Mouse (Mus musculus) heart, embryonic 14.5 days (tissue): ENCODE measurements around the gene Higd1c. TPM values are rescaled to one million over a fixed set of nuclear protein-coding genes. Genes with fewer than 3 reads are reported as not detected.

Experiments
- ATAC-seq: fragments of 200-750 bp; cut with Nextera tagmentation; 2 replicates; pipeline ENCODE4 v1.8.0; 2017; ENCODE audit warnings: low read depth, moderate TSS enrichment; ENCODE audit not compliant: insufficient number of reproducible peaks, insufficient read depth, low FRiP score
- H3K27ac ChIP-seq, 2 experiments: fragments of 200-500 bp in 1 of 2; fragments of 300-500 bp in 1 of 2; sonication (generic) in 1 of 2; replicated peaks in 1 of 2; 2 replicates each; pipeline ENCODE4 v1.5.1; 2012 to 2014; ENCODE audit warnings: low read depth in 2 of 2, low read length in 2 of 2, control low read depth in 1 of 2, mild to moderate bottlenecking in 1 of 2, mixed read lengths in 1 of 2; ENCODE audit not compliant: control insufficient read depth in 1 of 2, insufficient read depth in 1 of 2
- H3K27me3 ChIP-seq: fragments of 300-500 bp; sonication (generic); 2 replicates; pipeline ENCODE4 v1.6.1; 2014; ENCODE audit warnings: mild to moderate bottlenecking, low read length, control low read depth; ENCODE audit not compliant: control insufficient read depth, insufficient read depth
- H3K36me3 ChIP-seq: fragments of 300-500 bp; sonication (generic); 2 replicates; pipeline ENCODE4 v1.6.1; 2014; ENCODE audit warnings: mild to moderate bottlenecking, control low read depth, low read length, mixed read lengths; ENCODE audit not compliant: control insufficient read depth, insufficient read depth
- H3K4me1 ChIP-seq, 2 experiments: fragments of 200-500 bp in 1 of 2; fragments of 300-500 bp in 1 of 2; sonication (generic) in 1 of 2; 2 replicates each; pipeline ENCODE4 v1.6.1; 2012 to 2014; ENCODE audit warnings: low read length in 2 of 2, control low read depth in 1 of 2, mixed read lengths in 1 of 2; ENCODE audit not compliant: control insufficient read depth in 2 of 2, insufficient read depth in 2 of 2
- H3K4me2 ChIP-seq: fragments of 300-500 bp; sonication (generic); 2 replicates; pipeline ENCODE4 v1.6.1; 2014; ENCODE audit warnings: mild to moderate bottlenecking, low read length
- H3K4me3 ChIP-seq, 2 experiments: fragments of 200-500 bp in 1 of 2; fragments of 300-500 bp in 1 of 2; sonication (generic) in 1 of 2; 2 replicates each; pipeline ENCODE4 v1.5.1; 2012 to 2014; ENCODE audit warnings: low read length in 2 of 2, mild to moderate bottlenecking in 2 of 2, control low read depth in 1 of 2, low read depth in 1 of 2, moderate library complexity in 1 of 2; ENCODE audit not compliant: control insufficient read depth in 1 of 2, insufficient read depth in 1 of 2
- H3K9ac ChIP-seq: fragments of 300-500 bp; sonication (generic); 2 replicates; pipeline ENCODE4 v1.6.1; 2014; ENCODE audit warnings: mild to moderate bottlenecking, low read length
- H3K9me3 ChIP-seq: fragments of 300-500 bp; sonication (generic); 2 replicates; pipeline ENCODE4 v1.6.1; 2016; ENCODE audit warnings: low read length, control low read depth; ENCODE audit not compliant: control insufficient read depth
- WGBS: fragments of 180-500 bp; shearing (Covaris S2); extraction: QIAGEN DNeasy Blood & Tissue Kit; methylation state at CpG from one replicate; pipeline ENCODE4 v1.1.7; 2014; 5-methylcytosine and 5-hydroxymethylcytosine counted together
- polyA plus RNA-seq: library from polyadenylated mRNA; unstranded; fragments of >200 nt; fragmentation: Nextera tagmentation; extraction: Ambion mirVana; gene quantifications from 2 replicates; pipeline ENCODE4 v1.2.1, GENCODE M21; 2014

The Higd1c gene
- polyA plus RNA-seq, 1 experiment from 2014 or later = not detected

- Histone ChIP-seq H3K4me2 (no peak overlapping the region), H3K4me1 (peaks cover 0 to 1% of the 10 kb centered on the region in 2 experiments; a peak in 1 of 4 replicates), H3K27ac (no peak overlapping the region), H3K36me3 (peaks cover 99% of the 10 kb centered on the region), H3K4me3 (no peak overlapping the region), H3K27me3 (no peaks in the 10 kb centered on the region), H3K9me3 (no peaks in the 10 kb centered on the region), H3K9ac (no peak overlapping the region)
- no peak for ATAC-seq
- WGBS = 80% methylated on average over 16 of the region's 16 CpGs
Measured at GRCm38 (mm10) chr15:100400592-100401250, 36.4 kb downstream of the Higd1c start.

- H3K4me3 ChIP-seq = no peak overlapping the region
- WGBS = 93% methylated on average over 4 of the region's 4 CpGs
- ATAC-seq = no peak
- no peak overlapping the region for H3K9ac ChIP-seq
- H3K36me3 ChIP-seq = peaks cover 95% of the 10 kb centered on the region
- H3K4me1 ChIP-seq = peaks cover 0 to 4% of the 10 kb centered on the region in 2 experiments; a peak in 1 of 4 replicates
- H3K27ac ChIP-seq = no peak overlapping the region
- no peak overlapping the region for H3K4me2 ChIP-seq
- H3K27me3 ChIP-seq = no peaks in the 10 kb centered on the region
- no peaks in the 10 kb centered on the region for H3K9me3 ChIP-seq
Measured at GRCm38 (mm10) chr15:100401811-100402210, 37.5 kb downstream of the Higd1c start.

- Histone ChIP-seq H3K27me3 (no peaks in the 10 kb centered on the region), H3K4me2 (no peak overlapping the region), H3K9me3 (no peaks in the 10 kb centered on the region), H3K9ac (no peak overlapping the region), H3K36me3 (peaks cover 94% of the 10 kb centered on the region), H3K4me1 (peaks cover 0 to 4% of the 10 kb centered on the region in 2 experiments; a peak in 1 of 4 replicates), H3K27ac (no peak overlapping the region), H3K4me3 (no peak overlapping the region)
- WGBS = 85% methylated on average over 14 of the region's 14 CpGs
- ATAC-seq = no peak
Measured at GRCm38 (mm10) chr15:100402347-100402746, 38.0 kb downstream of the Higd1c start.

- no peak for ATAC-seq
Measured at GRCm38 (mm10) chr15:100402798-100403197, 38.5 kb downstream of the Higd1c start.

GRCm38 (mm10) chr15:100403318-100404000 lies 39.1 kb downstream of the Higd1c start:
- H3K27me3 ChIP-seq = no peaks in the 10 kb centered on the region
- no peak for ATAC-seq
- H3K9ac ChIP-seq = no peak overlapping the region
- no peaks in the 10 kb centered on the region for H3K9me3 ChIP-seq
- peaks cover 0 to 4% of the 10 kb centered on the region in 2 experiments; a peak in 1 of 4 replicates for H3K4me1 ChIP-seq
- H3K36me3 ChIP-seq = peaks cover 92% of the 10 kb centered on the region
- 94% methylated on average over 16 of the region's 16 CpGs for WGBS
- no peak overlapping the region for H3K27ac ChIP-seq
- no peak overlapping the region for H3K4me3 ChIP-seq
- H3K4me2 ChIP-seq = no peak overlapping the region

More at GRCm38 (mm10) chr15:100402798-100403197, 38.5 kb downstream of the Higd1c start:
- Histone ChIP-seq H3K36me3 (peaks cover 94% of the 10 kb centered on the region), H3K4me1 (peaks cover 0 to 4% of the 10 kb centered on the region in 2 experiments; a peak in 1 of 4 replicates), H3K27me3 (no peaks in the 10 kb centered on the region), H3K27ac (no peak overlapping the region), H3K4me3 (no peak overlapping the region), H3K9ac (no peak overlapping the region), H3K4me2 (no peak overlapping the region), H3K9me3 (no peaks in the 10 kb centered on the region)
- 88% methylated on average over 4 of the region's 4 CpGs for WGBS

GRCm38 (mm10) chr15:100406088-100406487 lies 41.7 kb downstream of the Higd1c start:
- peaks cover 83% of the 10 kb centered on the region for H3K36me3 ChIP-seq
- no peaks in the 10 kb centered on the region for H3K9me3 ChIP-seq
- ATAC-seq = no peak
- no peak overlapping the region for H3K9ac ChIP-seq
- peaks cover 0 to 4% of the 10 kb centered on the region in 2 experiments; a peak in 1 of 4 replicates for H3K4me1 ChIP-seq
- WGBS = 51% methylated on average over 5 of the region's 5 CpGs
- no peak overlapping the region for H3K4me2 ChIP-seq
- no peak overlapping the region for H3K4me3 ChIP-seq
- H3K27me3 ChIP-seq = no peaks in the 10 kb centered on the region
- no peak overlapping the region; a peak in 1 of 4 replicates for H3K27ac ChIP-seq

- Histone ChIP-seq H3K4me2 (no peak overlapping the region), H3K4me3 (no peak overlapping the region), H3K27me3 (no peaks in the 10 kb centered on the region), H3K4me1 (peaks cover 9 to 16% of the 10 kb centered on the region in 2 experiments), H3K27ac (no peak overlapping the region), H3K9me3 (no peaks in the 10 kb centered on the region), H3K9ac (no peak overlapping the region), H3K36me3 (peaks cover 38% of the 10 kb centered on the region)
- ATAC-seq = 0 out of 2 replicates have a peak, but pooled peaks have one; percentile 18
- 61% methylated on average over 14 of the region's 14 CpGs for WGBS
Measured at GRCm38 (mm10) chr15:100410918-100411672, 46.8 kb downstream of the Higd1c start.
